Mouse (Mus musculus) lung, postnatal 0 days (tissue): ENCODE results near the gene Exoc8. TPM values are rescaled to one million over a fixed set of nuclear protein-coding genes. Genes with fewer than 3 reads are reported as not detected.
A peak's percentile ranks its signal among the peaks of the same experiment; 100 is the strongest.

Experiments used
- ATAC-seq: fragments of 200-750 bp; cut with Nextera tagmentation; 2 replicates; pipeline ENCODE4 v1.8.0; 2017; ENCODE audit warnings: moderate library complexity
- DNase-seq: peaks from one replicate; pipeline ENCODE4 v3.0.0-alpha.2; 2016; ENCODE audit warnings: low spot score
- H3K27ac ChIP-seq: fragments of 300-500 bp; sonication (generic); 2 replicates; pipeline ENCODE4 v1.5.1; 2014; ENCODE audit warnings: antibody characterized with exemption, mild to moderate bottlenecking, low read length, mixed read lengths
- H3K27me3 ChIP-seq: fragments of 300-500 bp; sonication (generic); replicated peaks from 2 replicates; pipeline ENCODE4 v1.6.1; 2014; ENCODE audit warnings: low read length, mixed read lengths; ENCODE audit not compliant: insufficient read depth
- H3K36me3 ChIP-seq: fragments of 300-500 bp; sonication (generic); 2 replicates; pipeline ENCODE4 v1.6.1; 2014; ENCODE audit warnings: low read length, mixed read lengths; ENCODE audit not compliant: insufficient read depth
- H3K4me1 ChIP-seq: fragments of 300-500 bp; sonication (generic); 2 replicates; pipeline ENCODE4 v1.6.1; 2014; ENCODE audit warnings: antibody characterized with exemption, low read depth, low read length, mixed read lengths; ENCODE audit not compliant: insufficient read depth
- H3K4me2 ChIP-seq: fragments of 300-500 bp; sonication (generic); replicated peaks from 2 replicates; pipeline ENCODE4 v1.6.1; 2014; ENCODE audit warnings: low read depth, mild to moderate bottlenecking, low read length, moderate library complexity, mixed read lengths
- H3K4me3 ChIP-seq: fragments of 300-500 bp; sonication (generic); 2 replicates; pipeline ENCODE4 v1.5.1; 2014; ENCODE audit warnings: low read depth, low read length
- H3K9ac ChIP-seq: fragments of 300-500 bp; sonication (generic); replicated peaks from 2 replicates; pipeline ENCODE4 v1.6.1; 2014; ENCODE audit warnings: low read depth, mild to moderate bottlenecking
- H3K9me3 ChIP-seq: fragments of 300-500 bp; sonication (generic); 2 replicates; pipeline ENCODE4 v1.6.1; 2016; ENCODE audit warnings: low read length, mixed read lengths
- CTCF ChIP-seq: IDR thresholded peaks from 2 replicates; pipeline ENCODE4 v1.5.1; 2016; ENCODE audit warnings: antibody characterized with exemption, mild to moderate bottlenecking
- EP300 ChIP-seq: IDR thresholded peaks from 2 replicates; pipeline ENCODE4 v1.6.1; 2016; ENCODE audit warnings: antibody characterized with exemption, mild to moderate bottlenecking, control low read depth
- WGBS: fragments of 180-500 bp; shearing (Covaris S2); extraction: QIAGEN DNeasy Blood & Tissue Kit; methylation state at CpG from one replicate; pipeline ENCODE4 v1.1.7; 2014; 5-methylcytosine and 5-hydroxymethylcytosine counted together
- polyA plus RNA-seq: library from polyadenylated mRNA; unstranded; fragments of >200 nt; fragmentation: Nextera tagmentation; extraction: Ambion mirVana; gene quantifications from 2 replicates; pipeline ENCODE4 v1.2.1, GENCODE M21; 2015

Exoc8 gene
- polyA plus RNA-seq = 7.0 and 7.7 TPM in 2 replicates

GRCm38 (mm10) chr8:124897386-124898250 is at the start of gene Exoc8, which contains the start of gene Sprtn:
TSS of gene Exoc8 (minus strand) at chr8:124897705.
TSS of gene Sprtn (plus strand) at chr8:124897886.
- no peaks in the 10 kb centered on the region for H3K27me3 ChIP-seq
- peak within 1 kb of the TSS; percentile 99 for H3K4me2 ChIP-seq
- peaks cover 5% of the 10 kb centered on the region; the same call in 1 of the 2 replicates for H3K4me1 ChIP-seq
- ATAC-seq (peak; percentile 84), DNase-seq (peak; percentile 97)
- peak within 1 kb of the TSS; percentile 86 for H3K4me3 ChIP-seq
- 1% methylated on average over 112 of the region's 114 CpGs for whole genome bisulfite sequencing
- H3K27ac ChIP-seq = peak within 1 kb of the TSS; percentile 88
- TF ChIP-seq CTCF = peak; percentile 2
- TF ChIP-seq EP300 = no peak
- peaks cover 18% of the 10 kb centered on the region; the same call in 1 of the 2 replicates for H3K36me3 ChIP-seq
- peak within 1 kb of the TSS; percentile 78 for H3K9ac ChIP-seq
- H3K9me3 ChIP-seq = no peaks in the 10 kb centered on the region

- H3K9me3 ChIP-seq = no peaks in the 10 kb centered on the region
- H3K36me3 ChIP-seq = peaks cover 9% of the 10 kb centered on the region; the same call in 1 of the 2 replicates
- H3K4me3 ChIP-seq = no peak overlapping the region
- H3K9ac ChIP-seq = no peak overlapping the region
- no peak overlapping the region for H3K27ac ChIP-seq
- WGBS = 71% methylated on average over 7 of the region's 7 CpGs
- no peak for TF ChIP-seq EP300
- no peak for TF ChIP-seq CTCF
- H3K27me3 ChIP-seq = no peaks in the 10 kb centered on the region
- no peak overlapping the region for H3K4me2 ChIP-seq
- DNase-seq = no peak
- no peak for ATAC-seq
- H3K4me1 ChIP-seq = peaks cover 19% of the 10 kb centered on the region
Measured at GRCm38 (mm10) chr8:124944406-124944805, 46.9 kb upstream of the Exoc8 start.

GRCm38 (mm10) chr8:124943801-124944200 is 46.3 kb upstream of the Exoc8 start:
- no peak for DNase-seq
- Histone ChIP-seq H3K4me3 (no peak overlapping the region), H3K4me2 (no peak overlapping the region), H3K9ac (no peak overlapping the region), H3K9me3 (no peaks in the 10 kb centered on the region), H3K4me1 (peaks cover 19% of the 10 kb centered on the region), H3K36me3 (peaks cover 9% of the 10 kb centered on the region), H3K27me3 (no peaks in the 10 kb centered on the region), H3K27ac (no peak overlapping the region)
- 91% methylated on average over 6 of the region's 6 CpGs for WGBS
- TF ChIP-seq CTCF = no peak
- TF ChIP-seq EP300 = no peak
- no peak for ATAC-seq

GRCm38 (mm10) chr8:124937293-124937692 is 39.8 kb upstream of the Exoc8 start:
- Histone ChIP-seq H3K4me3 (no peak overlapping the region), H3K9ac (no peak overlapping the region), H3K4me1 (no peaks in the 10 kb centered on the region), H3K9me3 (no peaks in the 10 kb centered on the region), H3K27ac (no peak overlapping the region), H3K27me3 (no peaks in the 10 kb centered on the region), H3K4me2 (no peak overlapping the region), H3K36me3 (peaks cover 9% of the 10 kb centered on the region)
- WGBS = 86% methylated on average over 4 of the region's 4 CpGs
- DNase-seq (no peak), ATAC-seq (no peak)
- no peak for TF ChIP-seq EP300
- no peak for TF ChIP-seq CTCF

- DNase-seq (no peak), ATAC-seq (no peak)
- 90% methylated on average over 10 of the region's 10 CpGs for WGBS
- Histone ChIP-seq H3K27ac (no peak overlapping the region), H3K36me3 (peaks cover 8% of the 10 kb centered on the region), H3K9ac (no peak overlapping the region), H3K27me3 (no peaks in the 10 kb centered on the region), H3K4me2 (no peak overlapping the region), H3K9me3 (no peaks in the 10 kb centered on the region), H3K4me3 (no peak overlapping the region), H3K4me1 (no peaks in the 10 kb centered on the region)
- TF ChIP-seq EP300 = no peak
- TF ChIP-seq CTCF = no peak
Measured at GRCm38 (mm10) chr8:124936699-124937098, 39.2 kb upstream of the Exoc8 start.

- Histone ChIP-seq H3K4me3 (no peak overlapping the region), H3K4me1 (no peaks in the 10 kb centered on the region), H3K36me3 (no peaks in the 10 kb centered on the region; the same call in 1 of the 2 replicates), H3K9ac (no peak overlapping the region), H3K4me2 (no peak overlapping the region), H3K27me3 (no peaks in the 10 kb centered on the region), H3K9me3 (no peaks in the 10 kb centered on the region), H3K27ac (no peak overlapping the region)
- ATAC-seq (no peak), DNase-seq (no peak)
- TF ChIP-seq CTCF (no peak), EP300 (no peak)
- WGBS = 63% methylated on average over 5 of the region's 5 CpGs
Measured at GRCm38 (mm10) chr8:124935116-124935515, 37.6 kb upstream of the Exoc8 start.
